Mouse (Mus musculus) limb, embryonic 15.5 days (tissue): Measurements from ENCODE around the gene Chn2. TPM values are rescaled to one million over a fixed set of nuclear protein-coding genes. Genes with fewer than 3 reads are reported as not detected.

Experiments
- ATAC-seq: fragments of 200-750 bp; cut with Nextera tagmentation; 2 replicates; pipeline ENCODE4 v1.8.0; 2017; ENCODE audit warnings: low read depth, moderate TSS enrichment; ENCODE audit not compliant: insufficient number of reproducible peaks, low FRiP score, low TSS enrichment
- H3K27ac ChIP-seq: fragments of 300-500 bp; sonication (generic); 2 replicates; pipeline ENCODE4 v1.5.1; 2015; ENCODE audit warnings: moderate library complexity, mild to moderate bottlenecking, inconsistent platforms
- H3K27me3 ChIP-seq: fragments of 300-500 bp; sonication (generic); 2 replicates; pipeline ENCODE4 v1.6.1; 2015; ENCODE audit warnings: inconsistent platforms
- H3K36me3 ChIP-seq: fragments of 300-500 bp; sonication (generic); 2 replicates; pipeline ENCODE4 v1.6.1; 2015; ENCODE audit warnings: inconsistent platforms
- H3K4me1 ChIP-seq: fragments of 300-500 bp; sonication (generic); 2 replicates; pipeline ENCODE4 v1.6.1; 2015; ENCODE audit warnings: inconsistent platforms
- H3K4me2 ChIP-seq: fragments of 300-500 bp; sonication (generic); 2 replicates; pipeline ENCODE4 v1.6.1; 2015; ENCODE audit warnings: mild to moderate bottlenecking, inconsistent platforms
- H3K4me3 ChIP-seq: fragments of 300-500 bp; sonication (generic); 2 replicates; pipeline ENCODE4 v1.5.1; 2015; ENCODE audit warnings: mild to moderate bottlenecking, inconsistent platforms
- H3K9ac ChIP-seq: fragments of 300-500 bp; sonication (generic); 2 replicates; pipeline ENCODE4 v1.6.1; 2015; ENCODE audit warnings: inconsistent platforms
- H3K9me3 ChIP-seq: fragments of 300-500 bp; sonication (generic); 2 replicates; pipeline ENCODE4 v1.6.1; 2016; ENCODE audit warnings: inconsistent platforms
- WGBS: fragments of 180-500 bp; shearing (Covaris S2); methylation state at CpG from one replicate; pipeline ENCODE4 v1.1.7; 2015; 5-methylcytosine and 5-hydroxymethylcytosine counted together
- polyA plus RNA-seq: library from polyadenylated mRNA; unstranded; fragments of >200 nt; fragmentation: Nextera tagmentation; extraction: Ambion mirVana; gene quantifications from 2 replicates; pipeline ENCODE4 v1.2.1, GENCODE M21; 2015

The Chn2 gene
- polyA plus RNA-seq, 1 experiment from 2014 or later: 10.9 TPM

- 10% methylated on average over 4 of the region's 4 CpGs for WGBS
- no peak overlapping the region for H3K9ac ChIP-seq
- no peaks in the 10 kb centered on the region for H3K36me3 ChIP-seq
- H3K4me3 ChIP-seq: no peak overlapping the region
- H3K27me3 ChIP-seq: no peaks in the 10 kb centered on the region
- no peaks in the 10 kb centered on the region for H3K9me3 ChIP-seq
- no peaks in the 10 kb centered on the region; the same call in 1 of the 2 replicates for H3K4me1 ChIP-seq
- no peak for ATAC-seq
- no peak overlapping the region for H3K4me2 ChIP-seq
- no peak overlapping the region for H3K27ac ChIP-seq
Measured at GRCm38 (mm10) chr6:54111416-54111984, 72.1 kb downstream of the Chn2 start.

- no peak for ATAC-seq
- Histone ChIP-seq H3K4me1 (no peaks in the 10 kb centered on the region), H3K36me3 (no peaks in the 10 kb centered on the region), H3K4me2 (no peak overlapping the region), H3K4me3 (no peak overlapping the region), H3K27ac (no peak overlapping the region), H3K9me3 (no peaks in the 10 kb centered on the region), H3K27me3 (no peaks in the 10 kb centered on the region), H3K9ac (no peak overlapping the region)
- WGBS: 86% methylated on average over 5 of the region's 5 CpGs
Measured at GRCm38 (mm10) chr6:54113338-54113737, 74.0 kb downstream of the Chn2 start.

- WGBS: 82% methylated on average over 6 of the region's 6 CpGs
- Histone ChIP-seq H3K4me3 (no peak overlapping the region), H3K4me2 (no peak overlapping the region), H3K9me3 (no peaks in the 10 kb centered on the region), H3K27me3 (no peaks in the 10 kb centered on the region), H3K9ac (no peak overlapping the region), H3K27ac (no peak overlapping the region), H3K36me3 (no peaks in the 10 kb centered on the region), H3K4me1 (no peaks in the 10 kb centered on the region)
- no peak for ATAC-seq
Measured at GRCm38 (mm10) chr6:54114412-54114811, 75.1 kb downstream of the Chn2 start.

- Histone ChIP-seq H3K27ac (no peak overlapping the region), H3K9ac (no peak overlapping the region), H3K36me3 (no peaks in the 10 kb centered on the region), H3K9me3 (no peaks in the 10 kb centered on the region), H3K4me2 (no peak overlapping the region), H3K27me3 (no peaks in the 10 kb centered on the region), H3K4me3 (no peak overlapping the region), H3K4me1 (peaks cover 6% of the 10 kb centered on the region)
- no peak for ATAC-seq
- 81% methylated on average over 9 of the region's 9 CpGs for WGBS
Measured at GRCm38 (mm10) chr6:54116299-54116698, 76.9 kb downstream of the Chn2 start.

GRCm38 (mm10) chr6:54117001-54117591 is 77.7 kb downstream of the Chn2 start:
- no peak overlapping the region for H3K9ac ChIP-seq
- no peaks in the 10 kb centered on the region for H3K9me3 ChIP-seq
- no peak for ATAC-seq
- no peak overlapping the region for H3K4me2 ChIP-seq
- WGBS: 82% methylated on average over 7 of the region's 7 CpGs
- no peaks in the 10 kb centered on the region for H3K27me3 ChIP-seq
- H3K4me3 ChIP-seq: no peak overlapping the region
- H3K27ac ChIP-seq: no peak overlapping the region
- peaks cover 6% of the 10 kb centered on the region for H3K4me1 ChIP-seq
- H3K36me3 ChIP-seq: no peaks in the 10 kb centered on the region

- Histone ChIP-seq H3K36me3 (no peaks in the 10 kb centered on the region), H3K9me3 (no peaks in the 10 kb centered on the region), H3K4me3 (no peak overlapping the region), H3K9ac (no peak overlapping the region), H3K27me3 (no peaks in the 10 kb centered on the region), H3K4me1 (peaks cover 6% of the 10 kb centered on the region), H3K4me2 (no peak overlapping the region), H3K27ac (no peak overlapping the region)
- 30% methylated on average over 3 of the region's 3 CpGs for WGBS
- no peak for ATAC-seq
Measured at GRCm38 (mm10) chr6:54118395-54118794, 79.0 kb downstream of the Chn2 start.

GRCm38 (mm10) chr6:54118897-54119296 is 79.5 kb downstream of the Chn2 start:
- no peaks in the 10 kb centered on the region for H3K9me3 ChIP-seq
- H3K4me2 ChIP-seq: no peak overlapping the region
- no peaks in the 10 kb centered on the region for H3K27me3 ChIP-seq
- ATAC-seq: no peak
- H3K4me1 ChIP-seq: peaks cover 6% of the 10 kb centered on the region
- no peaks in the 10 kb centered on the region for H3K36me3 ChIP-seq
- no peak overlapping the region for H3K4me3 ChIP-seq
- 83% methylated on average over 4 of the region's 4 CpGs for WGBS
- H3K27ac ChIP-seq: no peak overlapping the region
- no peak overlapping the region for H3K9ac ChIP-seq

GRCm38 (mm10) chr6:54119461-54119860 is 80.1 kb downstream of the Chn2 start:
- peaks cover 6% of the 10 kb centered on the region for H3K4me1 ChIP-seq
- no peak overlapping the region for H3K4me2 ChIP-seq
- WGBS: 77% methylated on average over 2 of the region's 2 CpGs
- no peak overlapping the region for H3K9ac ChIP-seq
- no peak overlapping the region for H3K27ac ChIP-seq
- no peak for ATAC-seq
- H3K27me3 ChIP-seq: no peaks in the 10 kb centered on the region
- H3K9me3 ChIP-seq: no peaks in the 10 kb centered on the region
- H3K36me3 ChIP-seq: no peaks in the 10 kb centered on the region
- H3K4me3 ChIP-seq: no peak overlapping the region

- Histone ChIP-seq H3K9ac (no peak overlapping the region), H3K4me1 (peaks cover 6% of the 10 kb centered on the region), H3K36me3 (no peaks in the 10 kb centered on the region), H3K4me2 (no peak overlapping the region), H3K4me3 (no peak overlapping the region), H3K9me3 (no peaks in the 10 kb centered on the region), H3K27ac (no peak overlapping the region), H3K27me3 (no peaks in the 10 kb centered on the region)
- ATAC-seq: no peak
- 46% methylated on average over 13 of the region's 13 CpGs for WGBS
Measured at GRCm38 (mm10) chr6:54119885-54120666, 80.7 kb downstream of the Chn2 start.

- H3K9me3 ChIP-seq: no peaks in the 10 kb centered on the region
- no peak overlapping the region for H3K27ac ChIP-seq
- H3K4me3 ChIP-seq: no peak overlapping the region
- H3K4me2 ChIP-seq: no peak overlapping the region
- H3K27me3 ChIP-seq: no peaks in the 10 kb centered on the region
- H3K4me1 ChIP-seq: peaks cover 6% of the 10 kb centered on the region
- no peak overlapping the region for H3K9ac ChIP-seq
- H3K36me3 ChIP-seq: no peaks in the 10 kb centered on the region
- 75% methylated on average over 5 of the region's 5 CpGs for WGBS
- no peak for ATAC-seq
Measured at GRCm38 (mm10) chr6:54120889-54121288, 81.5 kb downstream of the Chn2 start.

GRCm38 (mm10) chr6:54124519-54124918 is 85.2 kb downstream of the Chn2 start:
- peaks cover 14% of the 10 kb centered on the region for H3K4me1 ChIP-seq
- no peak overlapping the region for H3K4me2 ChIP-seq
- 85% methylated on average over 3 of the region's 3 CpGs for WGBS
- no peak for ATAC-seq
- H3K27ac ChIP-seq: no peak overlapping the region
- H3K9me3 ChIP-seq: no peaks in the 10 kb centered on the region
- H3K4me3 ChIP-seq: no peak overlapping the region
- no peaks in the 10 kb centered on the region for H3K27me3 ChIP-seq
- H3K36me3 ChIP-seq: no peaks in the 10 kb centered on the region
- no peak overlapping the region for H3K9ac ChIP-seq

GRCm38 (mm10) chr6:54125536-54125935 is 86.2 kb downstream of the Chn2 start:
- H3K9ac ChIP-seq: no peak overlapping the region
- ATAC-seq: no peak
- H3K27me3 ChIP-seq: no peaks in the 10 kb centered on the region
- no peak overlapping the region for H3K4me3 ChIP-seq
- H3K9me3 ChIP-seq: no peaks in the 10 kb centered on the region
- 78% methylated on average over 5 of the region's 5 CpGs for WGBS
- no peaks in the 10 kb centered on the region for H3K36me3 ChIP-seq
- no peak overlapping the region for H3K4me2 ChIP-seq
- H3K27ac ChIP-seq: no peak overlapping the region
- H3K4me1 ChIP-seq: 0 out of 2 replicates have a peak, but pooled peaks cover 9% of the 10 kb centered on the region
